Mouse (Mus musculus): ENCODE data around the gene Med12l. TPM values are rescaled to one million over a fixed set of nuclear protein-coding genes. Genes with fewer than 3 reads are reported as not detected.

Med12l gene
- polyA plus RNA-seq, 1 experiment, result 1.5 TPM

GRCm38 (mm10) chr3:59243384-59243783 is 237.8 kb downstream of the Med12l start:
- DNase-seq (ENCODE audit: low spot score), result no peak

GRCm38 (mm10) chr3:59248031-59248430 is 242.4 kb downstream of the Med12l start:
- no peak for DNase-seq (ENCODE audit: low spot score)

- DNase-seq (ENCODE audit: low spot score), result no peak
These were observed 244.8 kb downstream of the Med12l start for GRCm38 (mm10) chr3:59250454-59250853.

GRCm38 (mm10) chr3:59257740-59258664 is 252.4 kb downstream of the Med12l start:
- DNase-seq (ENCODE audit: low spot score), result no peak

GRCm38 (mm10) chr3:59260745-59261144 is 255.1 kb downstream of the Med12l start:
- DNase-seq (ENCODE audit: low spot score), result no peak

GRCm38 (mm10) chr3:59261709-59262472 is 256.3 kb downstream of the Med12l start:
- no peak for DNase-seq (ENCODE audit: low spot score)

- no peak for DNase-seq (ENCODE audit: low spot score)
These were observed 257.1 kb downstream of the Med12l start, which contains the start of gene P2ry12 for GRCm38 (mm10) chr3:59262704-59263103. Gene P2ry12, minus strand, starts transcription at chr3:59262871.

- DNase-seq (ENCODE audit: low spot score), result no peak
These were observed 257.8 kb downstream of the Med12l start for GRCm38 (mm10) chr3:59263417-59263816.

GRCm38 (mm10) chr3:59263988-59264387 is 258.4 kb downstream of the Med12l start:
- no peak for DNase-seq (ENCODE audit: low spot score)

GRCm38 (mm10) chr3:59270811-59271210 is 265.2 kb downstream of the Med12l start:
- no peak for DNase-seq (ENCODE audit: low spot score)

- no peak for DNase-seq (ENCODE audit: low spot score)
These were observed 272.1 kb downstream of the Med12l start for GRCm38 (mm10) chr3:59277502-59278253.

- no peak for DNase-seq (ENCODE audit: low spot score)
These were observed 272.6 kb downstream of the Med12l start for GRCm38 (mm10) chr3:59278254-59278533.

- DNase-seq (ENCODE audit: low spot score), result no peak
These were observed 273.0 kb downstream of the Med12l start for GRCm38 (mm10) chr3:59278620-59279019.

GRCm38 (mm10) chr3:59290551-59290950 is 284.9 kb downstream of the Med12l start:
- no peak for DNase-seq (ENCODE audit: low spot score)

- DNase-seq (ENCODE audit: low spot score), result no peak
These were observed 288.0 kb downstream of the Med12l start for GRCm38 (mm10) chr3:59293437-59294199.

- DNase-seq (ENCODE audit: low spot score), result no peak
These were observed 290.3 kb downstream of the Med12l start for GRCm38 (mm10) chr3:59295699-59296562.

- no peak for DNase-seq (ENCODE audit: low spot score)
These were observed 291.0 kb downstream of the Med12l start for GRCm38 (mm10) chr3:59296563-59297130.

- DNase-seq (ENCODE audit: low spot score), result no peak
These were observed 292.0 kb downstream of the Med12l start for GRCm38 (mm10) chr3:59297653-59298052.

- DNase-seq (ENCODE audit: low spot score), result no peak
These were observed 299.3 kb downstream of the Med12l start for GRCm38 (mm10) chr3:59304944-59305343.

- DNase-seq (ENCODE audit: low spot score), result no peak
These were observed 299.9 kb downstream of the Med12l start for GRCm38 (mm10) chr3:59305518-59305917.

Data from urinary bladder, adult 2 months (tissue).